Mouse (Mus musculus): Measurements from ENCODE around the gene Galk2. TPM values are rescaled to one million over a fixed set of nuclear protein-coding genes. Genes with fewer than 3 reads are reported as not detected.

Galk2 gene
- polyA plus RNA-seq, 1 experiment from 2014 or later: 29.2 TPM

- Histone ChIP-seq H3K4me1 (replicated peaks) (no peaks in the 10 kb centered on the region), H3K4me2 (no peak overlapping the region), H3K9ac (no peak overlapping the region), H3K4me3 (no peak overlapping the region), H3K36me3 (no peaks in the 10 kb centered on the region), H3K27me3 (no peaks in the 10 kb centered on the region), H3K27ac (replicated peaks) (no peak overlapping the region), H3K9me3 (no peaks in the 10 kb centered on the region)
- WGBS: 91% methylated on average over 3 of the region's 3 CpGs
- no peak for ATAC-seq (ENCODE audit: low FRiP score, low read depth)
Measured at GRCm38 (mm10) chr2:125929396-125929795, 70.5 kb downstream of the Galk2 start.

GRCm38 (mm10) chr2:125929872-125930271 lies 71.0 kb downstream of the Galk2 start:
- H3K36me3 ChIP-seq: no peaks in the 10 kb centered on the region
- ATAC-seq (ENCODE audit: low FRiP score, low read depth): no peak
- no peaks in the 10 kb centered on the region for H3K4me1 ChIP-seq (replicated peaks)
- no peak overlapping the region for H3K4me2 ChIP-seq
- no peaks in the 10 kb centered on the region for H3K9me3 ChIP-seq
- H3K27me3 ChIP-seq: no peaks in the 10 kb centered on the region
- H3K9ac ChIP-seq: no peak overlapping the region
- WGBS: 83% methylated on average over 2 of the region's 2 CpGs
- no peak overlapping the region for H3K4me3 ChIP-seq
- no peak overlapping the region for H3K27ac ChIP-seq (replicated peaks)

- no peak for ATAC-seq (ENCODE audit: low FRiP score, low read depth)
- H3K4me3 ChIP-seq: no peak overlapping the region
- no peaks in the 10 kb centered on the region for H3K4me1 ChIP-seq (replicated peaks)
- H3K9ac ChIP-seq: no peak overlapping the region
- no peak overlapping the region for H3K4me2 ChIP-seq
- H3K36me3 ChIP-seq: no peaks in the 10 kb centered on the region
- H3K27ac ChIP-seq (replicated peaks): no peak overlapping the region
- WGBS: 38% methylated on average over 5 of the region's 5 CpGs
- H3K27me3 ChIP-seq: no peaks in the 10 kb centered on the region
- no peaks in the 10 kb centered on the region for H3K9me3 ChIP-seq
Measured at GRCm38 (mm10) chr2:125931193-125931592, 72.3 kb downstream of the Galk2 start.

- Histone ChIP-seq H3K27ac (replicated peaks) (no peak overlapping the region), H3K27me3 (no peaks in the 10 kb centered on the region), H3K4me1 (replicated peaks) (no peaks in the 10 kb centered on the region), H3K4me3 (no peak overlapping the region), H3K4me2 (no peak overlapping the region), H3K9ac (no peak overlapping the region), H3K9me3 (no peaks in the 10 kb centered on the region), H3K36me3 (no peaks in the 10 kb centered on the region)
- no peak for ATAC-seq (ENCODE audit: low FRiP score, low read depth)
Measured at GRCm38 (mm10) chr2:125932734-125933133, 73.8 kb downstream of the Galk2 start.

GRCm38 (mm10) chr2:125933977-125934376 lies 75.1 kb downstream of the Galk2 start:
- Histone ChIP-seq H3K27me3 (no peaks in the 10 kb centered on the region), H3K36me3 (no peaks in the 10 kb centered on the region), H3K27ac (replicated peaks) (no peak overlapping the region), H3K4me1 (replicated peaks) (no peaks in the 10 kb centered on the region), H3K4me2 (no peak overlapping the region), H3K9me3 (no peaks in the 10 kb centered on the region), H3K4me3 (no peak overlapping the region), H3K9ac (no peak overlapping the region)
- no peak for ATAC-seq (ENCODE audit: low FRiP score, low read depth)
- 76% methylated on average over 3 of the region's 3 CpGs for WGBS

- Histone ChIP-seq H3K27me3 (no peaks in the 10 kb centered on the region), H3K27ac (replicated peaks) (no peak overlapping the region), H3K4me1 (replicated peaks) (no peaks in the 10 kb centered on the region), H3K9ac (no peak overlapping the region), H3K4me3 (no peak overlapping the region), H3K4me2 (no peak overlapping the region), H3K36me3 (no peaks in the 10 kb centered on the region), H3K9me3 (no peaks in the 10 kb centered on the region)
- ATAC-seq (ENCODE audit: low FRiP score, low read depth): no peak
- 52% methylated on average over 5 of the region's 5 CpGs for WGBS
Measured at GRCm38 (mm10) chr2:125936396-125936795, 77.5 kb downstream of the Galk2 start.

GRCm38 (mm10) chr2:125938993-125939642 lies 80.2 kb downstream of the Galk2 start:
- Histone ChIP-seq H3K27ac (replicated peaks) (no peak overlapping the region), H3K36me3 (no peaks in the 10 kb centered on the region), H3K9me3 (no peaks in the 10 kb centered on the region), H3K4me3 (no peak overlapping the region), H3K27me3 (no peaks in the 10 kb centered on the region), H3K4me1 (replicated peaks) (no peaks in the 10 kb centered on the region), H3K9ac (no peak overlapping the region), H3K4me2 (no peak overlapping the region)
- no peak for ATAC-seq (ENCODE audit: low FRiP score, low read depth)
- WGBS: 81% methylated on average over 6 of the region's 6 CpGs

GRCm38 (mm10) chr2:125941111-125941785 lies 82.3 kb downstream of the Galk2 start:
- Histone ChIP-seq H3K27me3 (no peaks in the 10 kb centered on the region), H3K36me3 (no peaks in the 10 kb centered on the region), H3K27ac (replicated peaks) (no peak overlapping the region), H3K4me3 (no peak overlapping the region), H3K9me3 (no peaks in the 10 kb centered on the region), H3K4me2 (no peak overlapping the region), H3K4me1 (replicated peaks) (no peaks in the 10 kb centered on the region), H3K9ac (no peak overlapping the region)
- ATAC-seq (ENCODE audit: low FRiP score, low read depth): no peak
- 72% methylated on average over 6 of the region's 6 CpGs for WGBS

GRCm38 (mm10) chr2:125943301-125943700 lies 84.4 kb downstream of the Galk2 start:
- H3K36me3 ChIP-seq: no peaks in the 10 kb centered on the region; the same call in 1 of the 2 replicates
- WGBS: 90% methylated on average over 1 of the region's 1 CpGs
- no peak overlapping the region for H3K4me3 ChIP-seq
- H3K4me2 ChIP-seq: no peak overlapping the region
- H3K9me3 ChIP-seq: no peaks in the 10 kb centered on the region
- H3K9ac ChIP-seq: no peak overlapping the region
- H3K27me3 ChIP-seq: no peaks in the 10 kb centered on the region
- ATAC-seq (ENCODE audit: low FRiP score, low read depth): no peak
- no peak overlapping the region for H3K27ac ChIP-seq (replicated peaks)
- no peaks in the 10 kb centered on the region for H3K4me1 ChIP-seq (replicated peaks)

GRCm38 (mm10) chr2:125948195-125948594 lies 89.3 kb downstream of the Galk2 start:
- Histone ChIP-seq H3K4me2 (no peak overlapping the region), H3K4me1 (replicated peaks) (no peaks in the 10 kb centered on the region), H3K9ac (no peak overlapping the region), H3K4me3 (no peak overlapping the region), H3K36me3 (peaks cover 9% of the 10 kb centered on the region), H3K27me3 (no peaks in the 10 kb centered on the region), H3K27ac (replicated peaks) (no peak overlapping the region), H3K9me3 (no peaks in the 10 kb centered on the region)
- WGBS: 93% methylated on average over 2 of the region's 2 CpGs
- no peak for ATAC-seq (ENCODE audit: low FRiP score, low read depth)

- H3K9me3 ChIP-seq: no peaks in the 10 kb centered on the region
- H3K4me1 ChIP-seq (replicated peaks): no peaks in the 10 kb centered on the region
- no peaks in the 10 kb centered on the region for H3K36me3 ChIP-seq
- no peak overlapping the region for H3K9ac ChIP-seq
- no peak overlapping the region for H3K4me2 ChIP-seq
- H3K27ac ChIP-seq (replicated peaks): no peak overlapping the region
- no peak for ATAC-seq (ENCODE audit: low FRiP score, low read depth)
- no peak overlapping the region for H3K4me3 ChIP-seq
- no peaks in the 10 kb centered on the region for H3K27me3 ChIP-seq
- WGBS: 95% methylated on average over 1 of the region's 1 CpGs
Measured at GRCm38 (mm10) chr2:125968811-125969210, 109.9 kb downstream of the Galk2 start.

- 75% methylated on average over 6 of the region's 6 CpGs for WGBS
- no peak for ATAC-seq (ENCODE audit: low FRiP score, low read depth)
Measured at GRCm38 (mm10) chr2:125973207-125973606, 114.3 kb downstream of the Galk2 start.

More at GRCm38 (mm10) chr2:125973207-125973606, 114.3 kb downstream of the Galk2 start:
- no peak overlapping the region for H3K27ac ChIP-seq (replicated peaks)
- no peak overlapping the region for H3K4me3 ChIP-seq
- no peak overlapping the region for H3K9ac ChIP-seq
- no peaks in the 10 kb centered on the region for H3K27me3 ChIP-seq
- H3K4me2 ChIP-seq: no peak overlapping the region
- H3K36me3 ChIP-seq: 0 out of 2 replicates have a peak, but pooled peaks cover 2% of the 10 kb centered on the region
- no peaks in the 10 kb centered on the region for H3K4me1 ChIP-seq (replicated peaks)
- H3K9me3 ChIP-seq: no peaks in the 10 kb centered on the region
